Mouse (Mus musculus) CH12.LX (cell line): ENCODE results near the gene Kcnma1. TPM values are rescaled to one million over a fixed set of nuclear protein-coding genes. Genes with fewer than 3 reads are reported as not detected.
A peak's percentile ranks its signal among the peaks of the same experiment; 100 is the strongest.

Experiments
- DNase-seq: peaks from one replicate; pipeline ENCODE4 v3.0.0-alpha.2; 2013; ENCODE audit errors: extremely low read depth
- H3K27ac ChIP-seq: 2 replicates; pipeline ENCODE4 v1.5.1; 2012; ENCODE audit warnings: low read depth, mild to moderate bottlenecking, control low read depth, moderate library complexity; ENCODE audit not compliant: insufficient read depth
- H3K27me3 ChIP-seq: replicated peaks from 2 replicates; pipeline ENCODE3; 2012; ENCODE audit warnings: inconsistent platforms
- H3K36me3 ChIP-seq, 2 experiments: replicated peaks in 1 of 2; 2 replicates each; pipeline versions ENCODE3 to v1.6.1; 2012; ENCODE audit warnings: inconsistent platforms in 1 of 2, low read length in 1 of 2, mild to moderate bottlenecking in 1 of 2, mixed read lengths in 1 of 2, moderate library complexity in 1 of 2; ENCODE audit not compliant: control insufficient read depth in 1 of 2, insufficient read depth in 1 of 2
- H3K4me1 ChIP-seq, 2 experiments: 2 replicates each; pipeline ENCODE4 v1.6.1; 2012; ENCODE audit warnings: inconsistent platforms in 1 of 2, moderate library complexity in 1 of 2; ENCODE audit not compliant: insufficient read depth in 2 of 2, control insufficient read depth in 1 of 2
- H3K4me2 ChIP-seq: 2 replicates; pipeline ENCODE4 v1.6.1; 2012; ENCODE audit warnings: low read depth, mild to moderate bottlenecking, control low read depth; ENCODE audit not compliant: poor library complexity, insufficient read depth, severe bottlenecking
- H3K4me3 ChIP-seq, 3 experiments: fragments of 150-350 bp in 1 of 3; sonication (generic) in 1 of 3; replicated peaks in 1 of 3; 2 replicates each; pipeline versions ENCODE3 to v1.5.1; 2011 to 2012; ENCODE audit warnings: low read depth in 2 of 3, low read length in 2 of 3, mild to moderate bottlenecking in 2 of 3, moderate library complexity in 2 of 3, control low read depth in 1 of 3, improper control_type of control experiment in 1 of 3, inconsistent platforms in 1 of 3, mixed read lengths in 1 of 3; ENCODE audit not compliant: poor library complexity in 1 of 3
- H3K79me2 ChIP-seq: replicated peaks from 2 replicates; pipeline ENCODE4 v1.6.1; 2012; ENCODE audit warnings: mild to moderate bottlenecking, moderate library complexity; ENCODE audit not compliant: control insufficient read depth, poor library complexity, insufficient read depth, severe bottlenecking; ENCODE audit errors: extremely low read depth
- H3K9ac ChIP-seq: 2 replicates; pipeline ENCODE4 v1.6.1; 2012; ENCODE audit warnings: low read depth, mild to moderate bottlenecking, control low read depth, moderate library complexity; ENCODE audit not compliant: insufficient read depth
- H3K9me3 ChIP-seq: replicated peaks from 2 replicates; pipeline ENCODE3; 2012; ENCODE audit warnings: low read length, inconsistent platforms, mixed read lengths
- BHLHE40 ChIP-seq: IDR thresholded peaks from 2 replicates; pipeline ENCODE4 v1.6.1; 2011; ENCODE audit warnings: mild to moderate bottlenecking, low read depth, low read length, improper control_type of control experiment
- E2F4 ChIP-seq: IDR thresholded peaks from 2 replicates; pipeline ENCODE4 v1.6.1; 2011; ENCODE audit warnings: low read depth, low read length, improper control_type of control experiment; ENCODE audit not compliant: insufficient replicate concordance
- EP300 ChIP-seq: IDR thresholded peaks from 2 replicates; pipeline ENCODE4 v1.6.1; 2011; ENCODE audit warnings: low read length, improper control_type of control experiment
- HCFC1 ChIP-seq: IDR thresholded peaks from 2 replicates; pipeline ENCODE4 v1.6.1; 2012; ENCODE audit warnings: low read depth, mild to moderate bottlenecking, inconsistent platforms, low read length, improper control_type of control experiment
- IRF4 ChIP-seq: IDR thresholded peaks from 2 replicates; pipeline ENCODE4 v1.6.1; 2014; ENCODE audit warnings: low read depth, mild to moderate bottlenecking, inconsistent platforms, low read length, improper control_type of control experiment
- JUND ChIP-seq: conservative IDR thresholded peaks from 2 replicates; pipeline ENCODE4 v1.6.1; 2011; ENCODE audit warnings: low read depth, low read length, improper control_type of control experiment
- KAT2A ChIP-seq: IDR thresholded peaks from 2 replicates; pipeline ENCODE4 v1.6.1; 2012; ENCODE audit warnings: low read length, improper control_type of control experiment, inconsistent platforms; ENCODE audit not compliant: insufficient replicate concordance
- MAFK ChIP-seq: IDR thresholded peaks from 2 replicates; pipeline ENCODE4 v1.6.1; 2011; ENCODE audit warnings: low read length, improper control_type of control experiment; ENCODE audit not compliant: insufficient replicate concordance
- MEF2A ChIP-seq: IDR thresholded peaks from 2 replicates; pipeline ENCODE4 v1.6.1; 2014; ENCODE audit warnings: low read depth, mild to moderate bottlenecking, inconsistent platforms, low read length, improper control_type of control experiment, borderline replicate concordance
- NELFE ChIP-seq: IDR thresholded peaks from 2 replicates; pipeline ENCODE4 v1.6.1; 2011; ENCODE audit warnings: low read depth, low read length, improper control_type of control experiment
- NRF1 ChIP-seq: IDR thresholded peaks from 2 replicates; pipeline ENCODE4 v1.6.1; 2014; ENCODE audit warnings: low read depth, mild to moderate bottlenecking, inconsistent platforms, low read length, improper control_type of control experiment, moderate library complexity
- PAX5 ChIP-seq: IDR thresholded peaks from 2 replicates; pipeline ENCODE4 v1.6.1; 2012; ENCODE audit warnings: low read length, inconsistent platforms, mixed read lengths
- POLR2A ChIP-seq: IDR thresholded peaks from 2 replicates; pipeline ENCODE4 v1.6.1; 2011; ENCODE audit warnings: low read depth, mild to moderate bottlenecking, improper control_type of control experiment, low read length
- RCOR1 ChIP-seq: conservative IDR thresholded peaks from 2 replicates; pipeline ENCODE4 v1.6.1; 2012; ENCODE audit warnings: low read depth, mild to moderate bottlenecking, inconsistent platforms, low read length, improper control_type of control experiment
- SIN3A ChIP-seq: IDR thresholded peaks from 2 replicates; pipeline ENCODE4 v1.6.1; 2012; ENCODE audit warnings: low read length, improper control_type of control experiment, inconsistent platforms
- UBTF ChIP-seq: IDR thresholded peaks from 2 replicates; pipeline ENCODE4 v1.6.1; 2012; ENCODE audit warnings: low read depth, mild to moderate bottlenecking, inconsistent platforms, low read length, improper control_type of control experiment, moderate library complexity
- USF2 ChIP-seq: conservative IDR thresholded peaks from 2 replicates; pipeline ENCODE4 v1.6.1; 2011; ENCODE audit warnings: low read depth, low read length, improper control_type of control experiment
- ZMIZ1 ChIP-seq: IDR thresholded peaks from 2 replicates; pipeline ENCODE4 v1.6.1; 2012; ENCODE audit warnings: low read depth, mild to moderate bottlenecking, inconsistent platforms, low read length, improper control_type of control experiment
- ZNF384 ChIP-seq: IDR thresholded peaks from 2 replicates; pipeline ENCODE4 v1.6.1; 2012; ENCODE audit warnings: low read depth, low read length, improper control_type of control experiment, inconsistent platforms
- dilution Hi-C: fragments of 300-500 bp; cut with MboI; formaldehyde crosslinking; loops from 2 replicates; pipeline ENCODE4 v1.14.3; 2020; ENCODE audit warnings: low sequenced_read_pairs; ENCODE audit not compliant: extremely low pct_unique_long_range_greater_than_20kb, extremely low pct_ligation_motif_present
- in situ Hi-C: fragments of 300-500 bp; cut with MboI; formaldehyde crosslinking; loops from 3 replicates; pipeline ENCODE4 v1.14.3; 2019; ENCODE audit warnings: low sequenced_read_pairs, low pct_ligation_motif_present, low pct_unique_long_range_greater_than_20kb, mixed read lengths
- polyA plus RNA-seq: library from polyadenylated mRNA; unstranded; fragments of >175 nt; gene quantifications from 2 replicates; pipeline ENCODE4 v1.2.1, GENCODE M21; 2012; ENCODE audit warnings: low read depth; ENCODE audit not compliant: insufficient read length
- total RNA-seq, 2 experiments: library from RNA; depleted of rRNA; stranded (reverse); fragments of 300-350 nt in 1 of 2; fragments of >200 nt in 1 of 2; gene quantifications; 2 replicates each; pipeline ENCODE4 v1.2.3; 2012 to 2014

Gene Kcnma1
- total and polyA plus RNA-seq, 3 experiments = 0.10 to 0.17 (median 0.12) TPM

GRCm38 (mm10) chr14:23774542-23774941 is 239.7 kb downstream of the Kcnma1 start:
- DNase-seq = no peak
- TF ChIP-seq NELFE = no peak
- H3K9ac ChIP-seq = no peak overlapping the region
- in situ Hi-C loops (no loop called here), dilution Hi-C loops (no loop called here)
- no peak overlapping the region for H3K27ac ChIP-seq
- peaks cover 0 to 12% of the 10 kb centered on the region in 2 experiments; a peak in 2 of 4 replicates for H3K4me1 ChIP-seq
- H3K9me3 ChIP-seq = no peaks in the 10 kb centered on the region
- no peaks in the 10 kb centered on the region for H3K79me2 ChIP-seq
- no peak overlapping the region for H3K4me3 ChIP-seq
- H3K36me3 ChIP-seq = no peaks in the 10 kb centered on the region
- no peak overlapping the region for H3K4me2 ChIP-seq
- H3K27me3 ChIP-seq = no peaks in the 10 kb centered on the region

DNA sequence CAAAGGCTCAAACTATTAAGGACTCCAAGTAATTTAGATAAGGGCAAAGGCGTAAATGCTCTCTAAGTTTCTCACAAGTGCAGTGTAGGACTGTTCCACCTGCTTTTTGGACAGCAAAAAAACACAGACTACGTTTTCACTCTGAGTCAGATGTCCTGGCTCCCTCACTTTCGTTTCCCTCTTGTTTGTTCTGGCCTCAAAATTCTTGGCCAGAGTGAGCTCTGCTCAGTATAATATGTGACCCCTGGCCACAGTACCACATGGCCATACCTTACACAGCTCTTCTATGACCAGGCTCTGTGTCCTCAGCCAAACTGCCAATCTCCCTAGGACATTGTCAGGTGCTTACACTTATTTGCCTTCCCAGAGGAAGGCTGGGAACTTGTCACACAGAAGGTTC is 241.6 kb downstream of the Kcnma1 start:
- TF ChIP-seq JUND (peak; percentile 43; the same call in 1 of the 2 replicates), RCOR1 (no peak), MEF2A (no peak), ZNF384 (peak; percentile 31; the same call in 1 of the 2 replicates), EP300 (peak; percentile 45; the same call in 1 of the 2 replicates), E2F4 (no peak), IRF4 (peak; percentile 19; the same call in 1 of the 2 replicates), KAT2A (no peak)

DNA sequence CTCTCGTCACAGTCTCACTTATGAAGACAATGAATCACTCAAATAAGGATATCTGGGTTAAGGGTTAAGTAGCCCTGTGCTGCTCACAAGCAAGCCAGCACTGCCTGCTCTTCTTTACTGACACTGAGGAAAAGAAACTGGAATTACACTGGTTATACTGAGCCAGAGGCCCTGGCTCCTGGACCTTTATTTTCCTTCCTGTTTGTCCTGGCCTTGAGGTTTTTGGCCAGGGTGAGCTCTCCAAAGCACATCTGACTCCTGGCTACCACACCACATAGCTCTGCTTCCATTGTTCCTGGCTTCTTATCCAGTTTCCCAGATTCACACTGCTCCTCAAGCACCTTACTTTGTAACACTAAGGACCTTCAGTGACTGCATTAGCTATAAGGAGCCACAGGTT is 242.5 kb downstream of the Kcnma1 start:
- in situ Hi-C loops = no loop called here
- no peaks in the 10 kb centered on the region for H3K27me3 ChIP-seq
- H3K4me3 ChIP-seq = no peak overlapping the region
- H3K4me2 ChIP-seq = no peak overlapping the region
- H3K4me1 ChIP-seq = peaks cover 0 to 12% of the 10 kb centered on the region in 2 experiments; a peak in 2 of 4 replicates
- H3K9ac ChIP-seq = no peak overlapping the region
- H3K36me3 ChIP-seq = no peaks in the 10 kb centered on the region
- TF ChIP-seq HCFC1 = no peak
- TF ChIP-seq UBTF = no peak
- no peak for TF ChIP-seq USF2
- no peak for TF ChIP-seq SIN3A
- TF ChIP-seq POLR2A = no peak
- no peak for TF ChIP-seq PAX5
- TF ChIP-seq ZMIZ1 = no peak
- no peak for TF ChIP-seq BHLHE40
- no peak for TF ChIP-seq NRF1
- TF ChIP-seq MAFK = no peak
- dilution Hi-C loops = no loop called here
- H3K9me3 ChIP-seq = no peaks in the 10 kb centered on the region
- no peaks in the 10 kb centered on the region for H3K79me2 ChIP-seq
- no peak overlapping the region for H3K27ac ChIP-seq
- DNase-seq = no peak

More for the DNA sequence above, 241.6 kb downstream of the Kcnma1 start:
- Histone ChIP-seq H3K79me2 (no peaks in the 10 kb centered on the region), H3K36me3 (no peaks in the 10 kb centered on the region), H3K4me3 (no peak overlapping the region), H3K9me3 (no peaks in the 10 kb centered on the region), H3K9ac (no peak overlapping the region), H3K27ac (no peak overlapping the region), H3K4me1 (peaks cover 0 to 12% of the 10 kb centered on the region in 2 experiments; a peak in 2 of 4 replicates), H3K4me2 (no peak overlapping the region), H3K27me3 (no peaks in the 10 kb centered on the region)
- dilution Hi-C loops = no loop called here
- DNase-seq = peak; percentile 10
- in situ Hi-C loops = no loop called here
